Mouse (Mus musculus) liver, postnatal 0 days (tissue): ENCODE measurements around the gene Kat8.

ENCODE experiments used
- CTCF ChIP-seq: sonication (generic); IDR thresholded peaks from 2 replicates; pipeline ENCODE4 v1.5.1; 2016; ENCODE audit warnings: antibody characterized with exemption, low read depth
- EP300 ChIP-seq: IDR thresholded peaks from 2 replicates; pipeline ENCODE4 v1.6.1; 2016; ENCODE audit warnings: antibody characterized with exemption, low read depth, mild to moderate bottlenecking

DNA sequence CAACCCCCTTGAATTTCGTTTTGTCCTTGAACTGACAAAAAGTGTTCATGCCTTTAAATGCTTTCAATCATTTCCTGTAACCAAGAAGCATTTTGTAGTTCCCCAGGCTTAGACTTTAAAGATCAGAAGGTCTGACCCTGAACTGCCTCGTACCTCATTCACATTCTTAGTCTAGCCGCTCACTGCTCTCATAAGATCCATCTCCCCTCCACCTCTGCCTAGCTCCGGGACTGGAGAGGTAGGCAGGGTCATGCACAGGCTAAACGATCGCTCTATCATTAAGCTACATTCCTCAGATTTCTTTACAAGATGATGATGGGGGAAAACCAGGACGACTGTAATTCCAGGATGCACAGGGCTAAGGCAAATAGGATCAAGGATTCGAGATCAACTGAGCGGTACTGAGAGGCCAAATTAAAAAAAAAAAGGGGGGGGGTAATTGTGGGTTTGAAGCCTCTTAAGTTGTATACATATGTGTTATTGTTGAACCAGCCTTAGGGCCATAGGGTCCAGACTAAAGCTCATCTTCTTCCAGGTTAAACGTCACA lies 54.1 kb downstream of the Kat8 start:
- TF ChIP-seq EP300 (no peak), CTCF (no peak)
